Mouse (Mus musculus) ovary, postnatal 10 days (tissue): ENCODE measurements around the gene Spock1.

ENCODE experiments used
- DNase-seq: peaks from one replicate; pipeline ENCODE4 v3.0.0; 2022; ENCODE audit warnings: low spot score

Spock1 gene

DNA sequence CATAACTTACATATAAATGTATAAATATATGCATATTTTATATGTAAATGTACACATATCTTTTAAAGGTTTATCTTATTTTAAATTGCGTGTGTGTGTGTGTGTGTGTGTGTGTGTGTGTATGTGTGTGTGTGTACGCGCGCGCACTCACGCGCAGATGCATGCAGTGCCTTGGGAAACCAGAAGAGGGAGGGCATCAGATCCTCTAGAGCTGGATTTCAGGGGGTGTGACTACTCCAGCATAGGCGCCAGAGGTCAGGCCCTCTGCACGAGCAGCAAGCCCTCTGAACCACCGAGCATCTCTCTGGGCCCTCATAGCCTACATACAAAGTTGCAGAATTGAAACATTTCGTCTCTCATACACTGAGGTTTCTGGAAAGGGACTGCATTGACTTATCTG lies 180.4 kb downstream of the Spock1 start:
- no peak for DNase-seq

DNA sequence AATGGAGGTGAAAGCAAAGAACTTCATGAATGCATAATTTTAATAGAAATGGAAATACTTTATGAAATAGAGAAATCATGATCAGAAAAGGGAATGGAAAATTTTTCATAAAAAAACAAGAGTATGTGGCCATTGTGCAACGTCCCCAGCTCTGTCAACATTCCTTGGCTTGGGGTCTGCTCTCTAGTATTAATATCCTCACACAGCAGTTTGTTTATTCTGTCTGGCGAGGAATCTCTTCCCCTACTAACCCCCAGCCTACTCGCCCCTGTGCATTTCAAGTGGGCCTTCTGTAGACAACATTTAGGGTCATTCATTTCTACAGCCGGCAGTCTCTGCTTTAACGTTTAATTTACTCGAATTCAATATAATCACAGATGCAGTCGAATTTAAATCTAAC lies 181.5 kb downstream of the Spock1 start:
- DNase-seq, result no peak

DNA sequence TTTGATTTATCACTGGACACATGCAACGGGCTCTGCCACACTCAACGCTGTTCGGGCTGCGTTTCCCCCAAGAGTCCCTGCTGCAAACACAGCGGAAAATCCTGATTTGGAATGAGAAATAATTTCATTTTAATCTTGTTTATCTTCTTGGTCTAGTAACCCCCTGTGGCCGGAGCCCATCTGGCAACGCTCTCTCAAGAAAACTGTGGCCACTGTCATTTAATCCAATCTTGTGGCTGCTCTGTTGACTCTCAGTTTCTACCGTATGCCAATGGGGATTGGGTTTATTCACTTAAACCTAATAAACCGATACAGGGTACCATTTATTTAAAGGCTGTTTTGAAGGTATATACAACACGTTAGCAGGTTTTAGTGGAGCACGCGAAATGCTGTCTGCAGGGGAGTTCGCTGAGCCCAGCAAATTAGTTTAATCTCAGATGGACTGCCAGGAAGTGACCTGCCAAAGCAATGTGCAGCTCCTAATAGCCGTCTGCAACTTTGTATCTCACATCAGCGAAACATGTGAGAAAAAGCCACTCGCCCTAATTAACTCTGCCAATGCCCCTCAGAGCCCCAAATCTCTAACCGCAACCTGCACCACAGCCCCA lies 185.7 kb downstream of the Spock1 start:
- no peak for DNase-seq

DNA sequence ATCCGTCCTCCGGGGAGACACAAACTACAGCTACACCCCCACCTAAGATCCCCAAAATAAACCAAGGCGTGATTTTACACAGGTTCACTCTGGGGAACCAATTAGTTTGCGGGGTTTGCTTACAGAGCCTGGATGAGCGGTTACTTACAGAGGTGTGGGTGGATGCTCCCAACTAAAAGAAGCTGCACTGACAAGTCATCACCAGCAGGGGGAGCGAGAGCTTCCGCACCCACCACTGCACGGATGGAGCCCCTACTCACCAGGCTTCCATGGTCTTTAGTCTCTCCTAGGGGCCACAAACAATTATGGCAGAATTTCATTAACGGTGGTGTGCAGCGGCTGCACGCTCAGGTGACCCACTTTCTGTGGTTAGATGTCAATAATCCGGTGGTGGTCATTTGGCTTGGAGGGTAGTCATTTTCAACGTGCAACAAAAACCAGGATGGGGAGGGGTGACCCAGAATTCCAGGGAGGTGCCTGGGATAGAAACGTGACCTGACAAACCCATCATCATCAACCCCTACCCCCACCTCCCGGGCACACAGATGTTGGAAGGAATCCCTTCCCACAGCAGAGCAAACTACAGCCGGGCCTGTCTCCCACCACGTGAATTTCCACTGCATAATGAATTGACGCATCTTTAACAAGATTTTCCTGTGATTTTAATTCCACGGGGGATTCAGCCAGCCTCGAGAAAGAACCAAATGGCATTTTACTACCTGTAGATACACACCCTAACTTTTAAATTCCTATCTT lies 186.4 kb downstream of the Spock1 start:
- DNase-seq, result no peak

DNA sequence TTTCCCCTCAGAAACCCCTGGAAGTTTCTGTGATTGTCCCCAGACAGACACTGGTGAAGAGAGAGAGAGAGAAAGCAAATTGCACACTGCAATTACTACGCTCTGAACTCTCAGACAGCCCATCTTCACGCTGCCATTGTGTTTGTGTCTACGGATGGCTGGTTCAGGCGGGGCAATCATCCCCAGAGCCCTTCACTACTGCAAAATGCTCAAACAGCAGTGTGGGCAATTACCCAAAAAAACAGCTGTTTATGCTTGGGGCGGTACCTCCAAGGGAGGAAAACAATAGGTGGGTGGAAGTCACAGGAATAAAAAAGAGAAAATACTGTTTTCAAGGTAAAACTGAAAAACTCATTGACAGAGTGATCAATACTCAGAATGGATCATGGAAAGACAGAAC lies 190.0 kb downstream of the Spock1 start:
- DNase-seq, result no peak

DNA sequence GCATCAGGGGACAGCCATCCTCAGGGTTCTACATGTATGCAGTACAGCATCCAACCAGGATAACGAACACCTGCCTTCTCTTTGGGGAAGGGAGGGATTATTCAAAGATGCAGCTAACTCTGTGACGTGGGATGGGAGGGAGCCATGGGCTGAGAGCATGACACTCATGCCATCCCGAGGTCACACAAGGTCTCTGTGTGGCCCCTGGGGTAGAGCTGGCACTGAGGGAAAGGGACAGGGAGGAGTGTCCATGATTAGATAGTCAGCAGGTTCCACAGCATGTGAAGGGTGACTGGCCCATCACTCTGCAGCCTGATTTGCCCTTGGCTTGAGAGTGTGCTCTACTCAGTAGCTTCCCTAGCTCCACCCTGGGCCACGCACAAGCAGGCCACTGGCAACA lies 195.2 kb downstream of the Spock1 start:
- no peak for DNase-seq

DNA sequence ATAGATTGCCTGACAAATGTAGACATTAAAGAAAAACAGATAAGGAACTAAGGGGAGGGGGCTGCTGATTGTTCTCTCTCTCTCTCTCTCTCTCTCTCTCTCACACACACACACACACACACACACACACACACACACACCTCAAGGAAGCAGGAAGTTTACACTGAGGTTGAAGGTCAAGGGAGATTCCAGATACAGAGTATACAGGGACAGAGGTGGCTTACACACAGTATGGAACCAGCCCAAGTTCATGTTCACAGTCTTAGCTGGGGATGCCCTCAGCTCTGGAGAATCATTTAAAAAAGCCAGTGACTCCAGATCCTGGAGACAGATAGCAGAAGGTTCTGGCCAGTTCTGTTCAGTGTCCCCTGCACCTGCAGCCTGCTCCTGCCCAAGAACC lies 199.7 kb downstream of the Spock1 start:
- DNase-seq, result no peak

DNA sequence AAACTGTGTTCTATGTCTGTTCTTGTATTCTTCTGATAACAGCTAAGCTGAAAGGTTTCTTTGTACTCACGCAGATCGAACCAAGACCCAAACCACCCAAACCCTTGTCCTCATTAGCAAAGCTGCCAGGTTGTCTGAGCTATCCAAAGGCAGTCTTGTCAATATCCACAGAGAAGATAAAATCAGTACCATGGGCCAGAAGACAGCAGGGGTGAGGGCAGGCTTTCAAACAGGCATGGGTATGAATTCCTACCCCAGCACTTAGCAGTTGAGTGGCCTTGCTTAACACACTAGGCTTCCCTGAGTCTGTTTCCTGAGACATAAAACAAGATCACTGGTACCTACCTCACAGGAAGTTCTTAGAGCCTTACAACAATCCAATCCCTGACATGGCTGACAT lies 205.2 kb downstream of the Spock1 start:
- DNase-seq, result no peak

DNA sequence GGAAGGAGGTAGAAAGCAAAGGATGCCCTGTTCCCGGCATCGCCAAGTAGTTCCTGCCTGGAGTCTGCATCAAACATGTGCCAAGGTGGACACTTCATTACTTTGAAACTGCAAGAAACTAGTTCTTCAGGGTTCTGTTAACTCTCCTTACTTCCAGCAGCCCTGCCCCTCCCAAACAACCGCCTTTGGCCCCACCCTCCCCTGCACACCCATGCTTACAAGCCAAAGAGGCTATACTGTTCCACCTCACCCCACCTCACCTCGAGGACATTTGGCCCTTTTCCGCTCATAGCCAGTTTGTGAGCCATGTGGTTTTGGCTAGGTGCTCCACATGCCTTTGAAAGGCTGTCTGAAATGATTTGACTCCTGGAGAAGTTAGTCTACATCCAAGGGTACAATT lies 211.4 kb downstream of the Spock1 start:
- DNase-seq, result no peak

DNA sequence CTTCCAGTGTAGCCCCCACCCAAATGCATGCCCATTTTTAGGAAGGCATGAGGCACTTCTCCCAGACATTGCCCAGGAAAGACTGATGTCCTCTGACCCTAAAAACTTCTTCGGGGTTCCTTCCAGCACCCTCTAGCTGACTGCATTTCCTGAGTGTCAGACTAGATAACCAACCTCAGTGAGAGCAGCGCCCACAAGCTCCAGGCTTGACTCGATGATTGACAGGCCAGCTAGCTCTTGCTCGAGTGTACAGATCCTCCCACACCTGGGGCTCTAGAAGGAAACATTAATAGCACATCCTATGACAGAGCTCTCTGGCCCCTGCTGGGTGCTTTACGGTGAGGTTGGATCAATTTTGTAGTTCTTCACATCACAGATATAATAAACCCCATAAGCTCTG lies 219.2 kb downstream of the Spock1 start:
- no peak for DNase-seq

DNA sequence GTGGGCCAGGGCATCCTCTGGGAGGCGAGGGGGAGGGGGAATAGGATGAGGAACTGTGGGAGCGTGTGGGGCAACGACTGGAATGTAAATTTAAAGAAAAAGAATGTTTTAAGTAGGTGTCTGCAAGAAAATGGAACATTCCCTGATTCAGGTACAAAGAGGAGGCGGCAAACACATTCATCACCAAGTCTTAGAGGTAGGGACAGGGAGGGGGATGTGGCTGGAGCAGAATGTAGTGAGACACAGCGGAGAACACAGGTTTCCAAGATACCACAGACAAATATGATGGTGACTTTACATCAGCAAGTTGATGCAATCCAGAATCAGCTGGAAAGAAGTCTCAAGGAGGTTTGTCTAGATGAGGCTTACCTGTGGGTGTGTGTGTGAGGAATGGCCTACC lies 221.7 kb downstream of the Spock1 start:
- no peak for DNase-seq

DNA sequence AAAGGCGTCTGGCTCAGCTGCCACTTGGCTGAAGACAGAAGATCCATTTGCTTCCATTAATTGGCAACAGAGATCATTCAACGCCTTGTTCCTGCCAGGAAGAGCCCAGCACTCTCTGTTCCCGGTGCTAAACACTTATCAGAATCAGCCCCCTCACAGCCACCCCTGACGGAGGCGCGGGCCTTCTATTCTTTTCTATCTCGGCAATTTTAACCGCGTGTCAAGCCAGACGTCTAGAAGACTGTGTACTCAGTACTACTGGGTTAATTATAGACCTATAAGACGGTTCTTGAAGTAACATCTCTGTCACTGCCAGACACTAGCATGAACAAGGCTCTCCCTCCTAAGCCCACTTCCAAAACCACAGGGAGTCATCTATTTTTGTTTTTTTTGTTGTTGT lies 222.9 kb downstream of the Spock1 start:
- no peak for DNase-seq

DNA sequence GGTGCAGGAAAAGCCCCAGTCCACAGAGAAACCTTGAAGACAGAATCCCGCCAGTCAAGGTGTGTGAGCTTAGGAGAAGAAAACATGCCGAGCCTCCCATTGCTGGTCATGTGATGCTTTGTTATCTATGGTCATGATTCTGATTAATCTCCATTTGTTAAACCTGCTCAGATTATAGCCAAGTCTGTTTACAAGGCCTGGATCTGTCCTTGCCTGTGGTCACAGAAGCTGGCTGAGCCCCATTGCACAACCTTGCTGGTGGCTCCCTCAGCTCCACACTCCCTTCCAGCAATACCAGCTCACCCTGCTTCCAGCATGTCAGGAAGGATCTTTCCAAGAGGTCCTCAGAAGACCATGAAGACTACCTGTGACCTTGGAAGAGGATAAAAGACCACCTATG lies 228.5 kb downstream of the Spock1 start:
- DNase-seq, result no peak

DNA sequence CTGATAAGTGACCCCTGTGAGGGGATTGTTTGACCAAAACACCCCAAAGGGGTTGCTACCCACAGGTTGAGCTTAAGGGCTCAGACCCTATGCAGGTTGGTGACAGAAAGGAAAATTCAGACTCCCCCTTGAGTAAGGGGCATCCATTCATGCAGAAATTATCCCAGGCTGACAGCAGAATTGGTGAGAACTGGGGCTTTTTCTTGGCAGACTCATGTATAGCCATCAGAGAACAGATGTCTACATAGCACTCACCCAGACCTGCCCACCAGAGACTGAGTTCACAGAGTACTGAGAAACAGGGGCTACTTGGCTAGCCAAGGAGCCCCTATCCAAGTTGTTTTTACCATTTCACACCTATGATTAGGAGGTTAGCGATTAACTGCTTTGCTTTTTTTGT lies 231.3 kb downstream of the Spock1 start:
- no peak for DNase-seq

DNA sequence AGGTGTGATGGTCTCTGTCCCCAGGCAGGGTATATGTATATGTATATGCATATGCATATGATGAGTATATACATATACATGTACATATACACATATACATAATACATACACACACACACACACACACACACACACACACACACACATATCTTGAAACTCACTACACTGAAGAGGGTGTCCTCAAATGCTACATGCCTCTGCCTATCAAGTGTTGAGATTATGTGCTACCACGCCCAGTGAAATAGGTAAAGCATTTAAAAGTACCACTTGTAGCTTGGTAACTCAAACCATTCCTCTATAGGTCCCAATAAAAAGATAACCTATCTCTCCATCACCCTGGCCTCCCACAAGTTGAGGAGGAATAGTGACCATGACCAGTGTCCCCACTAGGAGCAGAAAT lies 234.7 kb downstream of the Spock1 start:
- DNase-seq, result no peak

DNA sequence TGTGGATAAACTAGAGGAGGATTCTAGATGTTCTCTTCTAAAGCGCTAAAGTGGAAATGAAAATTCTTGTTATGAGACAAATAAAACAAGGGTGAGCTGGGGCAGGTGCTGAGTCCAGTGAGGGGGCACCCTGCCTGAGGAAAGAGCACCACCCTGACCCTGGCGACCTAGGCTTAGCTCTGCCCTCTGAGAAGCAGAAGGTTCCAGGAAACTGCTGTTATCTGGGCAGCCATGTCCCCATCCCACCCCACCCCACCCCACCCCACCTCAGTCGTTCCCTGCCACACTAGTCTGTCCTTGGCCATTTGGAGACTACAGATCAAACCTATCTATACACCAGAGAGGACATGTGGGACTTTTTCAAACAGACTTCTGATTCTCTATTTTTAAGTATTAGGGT lies 235.4 kb downstream of the Spock1 start:
- DNase-seq, result no peak

DNA sequence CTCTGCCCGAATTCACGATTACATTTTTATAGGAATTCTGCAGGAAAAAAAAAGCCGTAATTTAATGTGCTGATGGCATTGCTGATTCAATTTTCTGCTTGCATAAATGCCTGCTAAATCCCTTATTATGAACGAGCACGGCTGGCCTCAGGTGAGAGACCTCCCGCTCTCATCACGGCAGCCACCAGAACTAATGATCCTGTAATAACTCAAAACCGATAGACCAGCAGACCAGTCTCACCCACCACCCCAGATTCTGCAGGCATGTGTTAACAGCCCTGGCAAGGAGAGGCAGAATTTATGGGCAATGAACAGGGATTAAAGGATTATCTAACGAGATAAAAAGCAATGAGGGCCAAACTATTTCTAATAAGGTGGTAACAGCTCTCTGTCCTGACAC lies 236.2 kb downstream of the Spock1 start:
- no peak for DNase-seq

DNA sequence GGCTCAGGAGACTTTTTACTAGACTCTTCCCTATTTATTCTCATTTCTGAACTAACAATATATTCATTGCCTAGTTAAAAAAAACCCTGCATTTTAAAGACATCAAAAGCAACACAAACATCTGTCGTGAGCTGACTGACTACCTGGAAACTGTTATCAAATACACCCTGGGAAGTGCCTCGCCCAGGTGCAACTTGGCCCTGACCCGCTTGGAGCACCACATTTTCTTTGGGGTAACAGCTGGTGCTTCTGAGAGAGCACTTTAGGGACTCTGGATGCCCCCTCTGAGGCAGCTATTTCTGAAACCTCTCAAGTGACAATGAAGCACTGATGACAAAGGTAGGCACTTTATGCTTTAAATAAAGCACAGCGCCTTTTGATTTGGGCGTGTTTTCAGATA lies 236.8 kb downstream of the Spock1 start:
- no peak for DNase-seq

DNA sequence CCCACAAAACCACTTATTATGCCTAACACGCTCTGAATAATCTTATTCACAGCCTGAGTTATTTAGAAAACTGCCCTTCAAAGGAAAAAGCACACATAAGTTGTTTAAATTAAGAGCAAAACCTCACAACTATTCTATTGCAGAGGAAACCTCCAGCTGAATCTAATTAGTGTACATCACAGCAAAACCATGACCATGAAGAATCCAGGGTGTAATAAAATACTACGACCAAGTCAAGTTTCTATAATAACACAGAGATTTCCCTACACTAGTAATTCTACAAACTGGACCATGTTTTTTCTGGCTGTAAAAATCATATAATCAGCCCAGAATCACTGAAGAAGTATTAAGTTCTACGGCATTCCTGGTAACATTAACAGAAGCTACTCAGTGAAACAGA lies 240.5 kb downstream of the Spock1 start:
- no peak for DNase-seq

DNA sequence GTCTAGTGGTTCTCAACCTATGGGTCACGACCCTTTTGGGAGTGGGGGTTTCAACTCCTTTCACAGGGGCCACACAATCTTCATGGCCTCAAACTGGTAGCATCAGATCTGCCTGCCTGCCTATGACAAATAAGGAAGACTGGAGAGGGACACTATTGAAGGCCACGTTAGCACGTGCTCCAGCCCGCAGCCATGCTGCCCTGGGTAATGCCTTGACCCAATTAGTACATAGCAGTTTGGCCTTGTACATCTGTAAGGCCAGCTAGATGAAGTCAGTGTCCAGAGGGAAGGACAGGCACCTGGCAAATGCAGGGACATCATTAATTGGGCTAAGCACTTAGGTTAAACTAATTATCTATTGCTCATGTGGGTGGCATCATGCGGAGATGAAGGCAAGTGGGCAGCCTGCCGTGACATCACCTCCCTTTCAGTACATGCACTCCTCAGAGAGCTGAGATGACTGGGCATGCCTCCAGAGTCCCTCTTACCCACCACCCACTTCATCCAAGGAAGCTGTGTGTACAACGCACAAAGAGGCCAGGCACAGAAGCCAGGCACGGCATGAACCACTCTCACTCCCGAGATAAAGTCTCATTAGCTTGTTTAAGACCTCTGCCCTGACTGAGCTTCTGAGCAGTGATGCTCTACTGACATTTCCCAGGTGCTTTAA lies 241.8 kb downstream of the Spock1 start:
- no peak for DNase-seq

DNA sequence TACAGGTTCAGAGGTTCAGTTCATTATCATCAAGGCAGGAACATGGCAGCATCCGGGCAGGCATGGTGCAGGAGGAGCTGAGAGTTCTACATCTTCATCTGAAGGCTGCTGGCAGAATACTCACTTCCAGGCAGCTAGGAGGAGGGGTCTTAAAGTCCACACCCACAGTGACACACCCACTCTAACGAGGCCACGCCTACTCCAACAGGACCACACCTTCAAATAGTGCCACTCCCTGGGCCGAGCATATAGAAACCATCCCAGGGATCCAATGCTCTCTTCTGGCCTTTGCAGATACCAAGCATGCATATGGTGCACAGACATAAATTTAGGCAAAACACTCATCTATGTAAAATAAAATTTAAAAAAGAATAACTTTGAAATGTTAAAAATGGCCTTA lies 245.6 kb downstream of the Spock1 start:
- DNase-seq, result no peak

DNA sequence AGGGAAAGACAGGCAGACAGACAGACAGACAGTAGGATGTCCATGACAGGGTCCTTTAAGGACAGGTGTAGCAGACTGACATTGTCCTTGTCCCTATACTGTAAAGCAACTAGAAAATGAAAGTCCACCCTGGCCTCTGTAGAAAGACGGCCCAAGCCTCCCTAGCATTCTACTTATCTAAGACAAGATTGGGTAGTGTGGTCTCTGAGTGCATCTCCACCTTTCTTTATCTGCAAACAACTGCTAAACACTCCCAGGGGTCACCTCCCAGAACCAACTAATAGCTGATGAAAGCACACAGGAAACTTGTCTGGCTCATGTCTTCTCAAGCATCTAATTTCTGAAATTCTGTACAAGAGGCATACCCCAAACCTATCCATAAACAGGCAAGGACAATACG lies 247.6 kb downstream of the Spock1 start:
- DNase-seq, result no peak

DNA sequence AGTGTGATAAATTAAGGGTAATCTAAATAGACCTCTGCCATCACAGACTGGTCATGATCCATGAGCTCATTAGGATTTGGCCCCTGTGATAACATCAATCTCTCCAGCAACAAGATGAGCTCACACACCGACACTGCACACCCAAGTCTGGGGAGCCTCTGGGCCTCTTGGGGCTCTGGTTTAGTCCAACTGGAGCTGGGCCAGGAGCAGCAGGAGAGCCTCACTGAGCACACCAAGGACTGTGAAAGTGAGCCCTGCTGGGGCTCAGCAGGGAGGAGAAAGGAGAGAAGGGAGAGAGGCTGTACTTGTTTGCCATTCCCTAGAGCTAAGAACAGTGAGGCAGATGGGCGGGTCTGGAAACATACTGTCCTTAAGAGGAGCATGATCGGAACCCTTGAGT lies 248.3 kb downstream of the Spock1 start:
- DNase-seq, result no peak

DNA sequence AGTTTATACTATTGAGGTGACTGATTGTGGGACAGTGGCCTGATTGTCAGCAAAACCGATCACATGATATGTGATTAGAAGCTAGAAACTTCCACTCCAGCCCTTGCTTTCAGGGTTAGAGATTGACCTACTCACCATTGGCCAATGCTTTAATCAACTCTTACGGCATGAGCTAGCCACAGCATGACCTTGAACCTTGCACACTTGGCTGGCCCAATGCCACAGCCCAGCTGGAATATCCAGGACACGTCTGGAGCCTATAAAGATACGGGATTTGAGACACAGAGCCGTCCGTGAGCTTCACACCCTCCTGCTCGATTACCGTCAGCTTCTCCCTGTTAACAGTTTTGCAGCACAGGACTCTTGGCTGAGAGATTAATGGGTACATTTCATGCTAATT lies 251.5 kb downstream of the Spock1 start:
- no peak for DNase-seq
